Mouse (Mus musculus) adrenal gland, postnatal 4 days (tissue): ENCODE results near the gene Wdr35. TPM values are rescaled to one million over a fixed set of nuclear protein-coding genes. Genes with fewer than 3 reads are reported as not detected.
A peak's percentile ranks its signal among the peaks of the same experiment; 100 is the strongest.
"Not testable (repeated sequence)": the region's sequence is repeated elsewhere in the genome, so short reads cannot be mapped to it uniquely, and the experiment has no call there.

Experiments
- DNase-seq, 2 experiments: peaks; one replicate each; pipeline ENCODE4 v3.0.0; 2021 to 2022; ENCODE audit warnings: low spot score in 2 of 2, mixed read lengths in 2 of 2
- total RNA-seq, 2 experiments: library from RNA; stranded (reverse); gene quantifications; 2 replicates each; pipeline ENCODE4 v1.2.3; 2021

Gene Wdr35
- total RNA-seq, 2 experiments from 2014 or later, result 21.1 to 24.4 TPM

DNA sequence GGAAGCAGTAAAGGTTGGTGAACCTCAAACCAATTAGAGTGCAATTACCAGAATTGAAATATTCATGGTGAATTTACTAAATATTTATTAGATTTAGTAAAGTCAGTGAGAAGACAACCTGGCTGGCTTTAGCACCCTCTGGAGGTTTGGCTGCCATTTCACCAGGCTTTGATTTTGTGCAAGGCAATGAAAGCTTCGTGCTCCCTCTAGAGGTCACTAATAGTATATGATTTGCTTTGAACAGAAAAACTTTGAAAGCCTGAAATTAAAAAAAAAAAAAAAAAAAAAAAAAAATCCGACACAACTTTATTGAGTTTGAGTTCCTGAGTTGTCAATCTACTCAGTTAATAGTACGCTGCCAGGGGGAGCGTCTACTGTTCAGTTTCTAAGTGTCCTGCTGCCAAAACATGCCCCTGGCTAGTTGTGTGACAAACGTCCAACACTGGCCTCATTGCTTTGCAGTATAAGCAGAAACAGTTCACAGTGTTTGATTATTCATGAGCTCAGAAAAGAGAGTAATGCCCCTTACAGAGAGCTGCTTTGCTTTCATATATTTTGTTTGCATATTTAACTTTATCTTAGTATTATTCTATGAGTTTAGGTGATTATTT, 28.5 kb downstream of the Wdr35 start:
- peak in 1 of 2 experiments; percentile 12 for DNase-seq

DNA sequence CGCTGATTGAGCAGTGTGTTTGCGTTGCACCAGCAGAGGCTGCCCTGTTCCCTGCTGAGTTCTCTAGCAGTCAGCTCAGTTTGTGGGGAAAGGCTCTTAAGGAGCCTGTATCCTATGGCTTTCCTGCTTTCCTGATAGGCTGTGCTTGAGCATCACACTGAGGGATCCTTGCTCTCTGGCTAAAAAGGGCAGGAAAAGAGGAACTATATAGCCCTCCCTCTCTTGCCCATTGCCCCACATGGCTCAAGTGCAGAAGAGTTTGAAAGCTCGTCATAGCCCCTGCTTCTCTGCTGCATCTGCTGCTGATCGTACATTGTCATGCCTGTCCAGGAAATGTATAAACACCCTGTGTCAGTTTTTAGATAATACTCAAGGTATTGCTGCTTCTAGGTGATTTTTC, 33.5 kb downstream of the Wdr35 start:
- DNase-seq, result no peak

DNA sequence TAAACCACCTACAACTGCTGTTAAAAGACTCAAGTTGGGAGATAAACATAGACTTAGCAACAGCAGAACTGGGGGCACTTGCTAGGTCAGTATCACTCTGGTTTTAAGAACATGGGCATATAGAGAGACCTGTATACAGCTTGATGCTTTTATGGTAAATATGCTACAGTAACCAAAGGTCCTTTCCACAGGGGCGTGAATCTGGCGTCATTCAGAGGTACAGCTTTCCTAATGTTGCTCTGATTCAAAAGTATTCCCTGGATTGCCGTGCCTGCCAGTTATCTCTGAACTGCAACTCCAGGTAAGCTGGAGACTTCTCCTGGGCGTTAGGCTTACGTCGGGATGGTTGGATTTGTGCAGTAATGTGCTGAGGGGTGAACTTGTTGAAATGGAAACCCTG, 34.1 kb downstream of the Wdr35 start:
- no peak for DNase-seq

DNA sequence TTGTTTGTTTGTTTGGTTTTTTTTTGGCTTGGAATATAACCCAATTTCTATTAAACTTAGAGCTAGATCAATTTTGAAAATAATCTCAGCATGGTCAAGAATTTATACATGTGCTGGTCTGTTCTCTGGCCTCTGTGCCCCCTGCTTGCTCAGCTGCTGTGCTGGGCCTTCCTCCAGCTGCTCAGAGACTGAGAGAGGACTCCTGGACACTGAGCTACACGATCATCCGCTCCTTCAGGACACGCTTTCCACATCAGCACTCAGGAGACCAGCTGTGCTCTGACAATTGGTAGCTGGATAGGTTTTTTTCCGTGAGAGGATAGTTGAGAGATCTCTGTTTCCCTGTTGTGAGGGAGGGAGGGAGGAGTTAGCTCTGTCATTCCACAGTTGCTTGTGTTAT, 36.6 kb downstream of the Wdr35 start:
- DNase-seq, result no peak

DNA sequence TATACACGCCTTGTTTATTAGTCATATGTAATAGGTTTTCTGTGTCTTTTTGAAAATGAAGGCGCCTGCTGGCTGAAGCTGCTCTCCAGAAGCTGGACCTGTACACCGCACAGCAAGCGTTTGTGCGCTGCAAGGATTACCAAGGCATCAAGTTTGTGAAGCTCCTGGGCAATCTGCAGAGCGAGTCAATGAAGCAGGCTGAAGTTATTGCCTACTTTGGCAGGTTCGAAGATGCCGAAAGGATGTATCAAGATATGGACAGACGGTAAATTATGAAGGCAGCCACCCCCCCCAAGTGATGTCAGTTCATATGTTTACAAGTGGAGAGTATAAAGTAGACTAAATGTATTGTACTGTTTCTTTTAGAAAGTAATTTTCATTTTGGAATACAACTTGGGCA, 42.7 kb downstream of the Wdr35 start:
- no peak for DNase-seq

DNA sequence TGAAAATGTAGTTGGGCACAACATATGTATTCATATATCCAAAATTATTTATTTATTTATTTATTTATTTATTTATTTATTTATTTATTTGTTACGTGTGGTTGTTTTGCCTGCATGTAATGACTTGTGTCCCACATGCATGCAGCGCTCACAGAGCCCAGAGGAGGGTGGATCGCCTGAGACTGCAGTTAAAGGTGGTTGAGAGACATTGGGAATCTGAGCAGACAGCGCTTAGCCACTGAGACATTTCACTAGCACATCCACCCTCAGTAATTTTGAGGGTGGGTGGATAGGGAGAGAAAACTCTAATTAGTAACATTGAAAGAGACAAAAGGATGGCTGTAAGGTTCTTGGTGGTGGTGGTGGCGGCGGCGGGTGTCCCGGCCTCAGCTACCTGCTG, 46.7 kb downstream of the Wdr35 start:
- no peak for DNase-seq

DNA sequence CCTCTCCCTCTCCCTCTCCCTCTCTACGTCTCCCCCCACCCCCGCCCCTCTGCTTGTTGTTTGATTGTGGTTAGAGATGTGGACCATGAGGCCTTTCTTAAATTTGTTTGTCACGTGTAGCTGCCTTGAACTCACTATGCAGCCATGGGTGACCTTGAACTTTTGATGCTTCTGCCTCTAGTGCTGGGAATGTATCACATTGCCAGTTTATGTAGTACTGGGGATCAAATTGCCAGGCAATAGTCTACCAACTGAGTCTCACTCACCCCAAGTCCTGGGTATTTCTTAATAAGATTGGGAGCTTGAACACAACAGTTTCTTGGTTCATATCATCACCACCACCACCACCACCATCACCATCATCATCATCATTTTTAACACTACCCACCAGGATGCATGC, 47.3 kb downstream of the Wdr35 start:
- no peak for DNase-seq

DNA sequence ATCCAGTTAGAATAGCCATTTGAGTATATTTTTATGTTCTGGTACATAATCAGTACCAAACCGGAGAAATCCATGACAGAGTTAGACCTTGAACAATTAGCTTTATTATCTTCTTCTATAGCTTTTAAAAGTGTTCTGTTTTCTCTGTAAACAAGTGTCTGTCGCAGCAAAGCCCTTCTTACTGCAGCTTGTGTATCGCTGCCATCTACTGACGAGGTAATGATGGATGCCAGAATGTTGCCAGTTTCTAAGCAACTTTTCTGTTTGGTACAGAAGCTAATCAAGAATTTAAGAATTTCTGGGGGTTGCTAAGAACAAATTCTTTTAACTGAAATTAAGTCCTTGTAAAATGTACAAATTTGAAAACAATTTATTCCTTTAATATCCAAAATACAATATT, 49.3 kb downstream of the Wdr35 start:
- no peak for DNase-seq

DNA sequence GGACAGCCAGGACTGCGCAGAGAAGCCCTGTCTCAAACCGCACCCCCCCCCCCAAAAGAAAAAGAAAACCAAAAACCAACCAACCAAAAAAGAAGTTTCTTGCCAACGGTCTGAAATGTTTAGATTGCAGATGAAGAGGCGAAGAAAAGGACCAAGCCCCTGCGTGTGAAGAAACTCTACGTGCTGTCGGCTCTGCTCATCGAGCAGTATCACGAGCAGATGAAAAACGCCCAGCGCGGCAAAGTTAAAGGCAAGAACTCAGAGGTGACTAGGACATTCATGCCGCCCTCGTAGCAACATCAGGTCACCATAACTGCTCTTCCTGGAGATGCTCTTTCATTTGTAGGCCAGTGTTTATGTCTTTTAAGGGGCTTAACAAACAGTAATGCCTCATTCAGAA, 50.4 kb downstream of the Wdr35 start:
- DNase-seq, result no peak

DNA sequence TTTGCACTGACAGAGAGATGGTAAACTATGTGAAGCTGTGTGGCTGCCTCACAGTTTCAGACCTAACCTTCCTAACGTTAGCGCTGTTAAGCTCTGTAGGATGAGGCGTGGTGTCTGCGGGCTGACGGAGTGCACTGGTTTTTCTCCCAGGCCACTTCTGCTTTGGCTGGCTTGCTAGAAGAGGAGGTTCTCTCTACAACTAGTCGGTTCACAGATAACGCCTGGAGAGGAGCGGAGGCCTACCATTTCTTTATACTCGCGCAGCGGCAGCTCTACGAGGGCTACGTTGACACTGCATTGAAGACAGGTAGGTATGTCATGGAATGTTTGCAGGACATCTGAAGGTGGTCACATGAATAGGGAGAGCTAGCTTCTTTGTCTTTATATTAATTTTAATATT, 51.0 kb downstream of the Wdr35 start:
- no peak for DNase-seq

DNA sequence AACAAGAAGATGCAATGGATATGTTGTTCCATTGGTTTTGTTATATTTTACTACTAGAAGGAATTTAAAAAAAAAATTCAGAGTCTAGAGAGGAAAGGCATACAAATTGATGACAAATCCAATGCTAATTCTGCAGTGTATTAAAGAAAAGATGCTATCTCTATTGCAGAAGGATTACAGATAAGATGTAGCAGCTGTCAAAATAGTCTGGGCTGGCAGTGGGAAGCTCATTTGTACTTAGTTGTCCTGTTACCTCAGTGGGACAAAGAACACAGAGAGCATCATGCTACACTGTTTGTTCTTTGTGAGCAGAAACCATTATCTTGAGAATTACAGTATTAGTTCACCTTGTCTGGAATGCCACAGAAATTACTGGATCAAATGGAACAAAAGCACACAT, 53.2 kb downstream of the Wdr35 start:
- no peak for DNase-seq

DNA sequence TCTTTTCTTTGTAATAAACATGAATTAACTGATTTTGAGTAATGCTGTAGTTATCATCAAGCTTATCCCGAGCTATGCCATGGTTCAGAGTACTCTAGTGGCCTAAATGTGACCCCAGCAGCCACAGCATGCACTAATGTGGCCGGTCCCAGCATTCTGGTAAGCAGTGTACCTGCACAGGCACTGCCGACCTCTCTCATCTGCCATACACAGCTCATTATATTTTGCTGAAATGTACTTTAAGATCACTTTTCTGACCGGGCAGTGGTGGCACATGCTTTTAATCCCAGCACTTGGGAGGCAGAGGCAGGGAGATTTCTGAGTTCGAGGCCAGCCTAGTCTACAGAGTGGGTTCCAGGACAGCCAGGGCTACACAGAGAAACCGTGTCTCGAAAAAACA, 55.1 kb downstream of the Wdr35 start:
- not testable (repeated sequence) for DNase-seq

DNA sequence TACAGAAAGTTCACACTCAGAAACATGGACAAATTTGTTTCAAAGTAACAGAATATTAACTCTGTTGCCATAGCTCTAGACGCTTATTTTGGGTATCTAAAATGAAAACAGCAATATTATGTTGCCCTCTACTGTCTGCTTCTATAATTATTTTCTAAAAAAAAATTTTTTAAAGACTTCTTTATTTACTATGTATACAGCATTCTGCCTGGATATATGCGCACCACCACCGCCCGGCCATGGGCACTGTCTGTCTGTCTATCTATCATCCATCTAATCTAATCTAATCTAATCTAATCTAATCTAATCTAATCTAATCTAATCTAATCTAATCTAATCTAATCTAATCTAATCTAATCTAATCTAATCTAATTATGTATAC, 55.8 kb downstream of the Wdr35 start:
- no peak for DNase-seq

DNA sequence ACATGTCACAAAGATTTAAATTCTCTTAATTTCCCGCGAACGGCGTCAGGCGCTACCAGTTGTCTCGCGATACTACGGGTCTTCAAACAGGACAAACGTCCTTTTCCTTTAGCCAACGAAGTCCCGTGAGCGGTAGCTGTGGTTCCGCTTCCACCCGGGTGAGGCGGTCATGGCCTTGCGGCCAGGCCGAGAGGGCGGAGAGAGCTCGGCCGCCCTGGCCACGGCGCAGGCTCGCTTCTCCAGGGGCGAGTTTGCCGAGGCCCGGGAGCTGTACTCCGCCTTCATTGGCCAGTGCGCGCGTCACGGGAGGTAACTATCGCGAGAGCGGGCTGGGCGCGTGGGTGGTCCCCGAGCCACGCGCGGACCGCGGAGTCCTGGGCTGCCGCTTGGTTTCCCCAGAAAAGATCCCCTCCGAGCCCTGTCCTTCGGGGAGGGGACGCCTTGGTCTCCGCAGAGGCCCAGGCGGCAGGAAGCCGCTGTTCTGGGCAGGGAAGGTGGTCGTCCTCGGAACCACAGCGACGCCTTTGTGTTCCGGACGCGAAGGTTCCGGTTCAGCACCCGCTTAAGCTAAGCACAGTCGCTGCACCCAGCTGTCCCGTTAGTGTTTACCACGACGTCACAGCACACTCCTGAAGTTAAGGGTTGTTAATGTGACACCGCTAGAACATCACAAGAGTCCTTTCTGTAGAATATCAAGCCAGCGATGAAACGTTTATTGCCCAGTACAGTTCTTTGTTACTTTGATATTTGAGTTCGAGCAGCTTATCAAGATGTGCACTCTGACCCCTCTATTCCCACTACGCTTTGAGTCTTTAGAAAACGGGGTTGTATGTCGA, 56.4 kb downstream of the Wdr35 start, which contains the start of gene Ttc32:
Ttc32 (plus strand) TSS at position 110 of the 836 bp plus-strand sequence.
- peak; percentile 90 to 92 for DNase-seq

DNA sequence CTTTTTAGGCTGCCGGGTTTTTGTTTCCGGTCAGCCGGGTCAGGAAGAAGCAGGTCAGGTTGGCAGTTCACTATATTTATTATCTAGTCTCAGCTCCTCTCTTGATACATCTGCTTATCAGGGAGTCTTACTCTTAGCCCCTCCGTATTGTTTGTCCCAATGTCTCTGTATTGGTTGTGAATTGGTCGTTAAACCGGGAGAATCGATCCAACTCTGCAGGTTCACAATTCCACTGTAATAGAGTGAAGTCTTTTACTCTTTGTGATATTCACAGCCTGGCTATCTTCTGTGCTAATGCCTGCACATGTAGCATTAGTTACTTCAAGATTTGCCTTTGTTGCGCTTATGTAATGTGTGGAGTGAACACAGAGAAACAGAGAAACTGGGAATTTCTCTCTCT, 57.5 kb downstream of the Wdr35 start:
- DNase-seq, result no peak

DNA sequence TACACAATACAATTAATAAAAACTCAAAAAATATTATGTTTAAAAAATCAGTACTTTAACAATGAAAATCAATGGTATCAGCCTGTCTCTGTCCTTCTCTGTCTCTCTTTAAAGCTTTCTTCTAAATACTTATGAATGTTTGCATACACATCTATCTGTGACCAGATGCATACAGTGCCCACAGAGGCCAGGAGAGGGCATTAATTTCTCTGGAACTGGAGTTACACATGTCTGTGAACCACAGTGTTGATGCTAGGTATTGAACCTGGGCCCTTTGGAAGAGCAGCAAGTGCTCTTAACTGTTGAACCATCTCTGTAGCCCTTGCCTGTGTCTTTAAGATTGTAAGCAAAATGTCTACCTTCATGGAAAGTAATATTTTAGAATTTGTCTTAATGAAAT, 59.4 kb downstream of the Wdr35 start:
- no peak for DNase-seq

DNA sequence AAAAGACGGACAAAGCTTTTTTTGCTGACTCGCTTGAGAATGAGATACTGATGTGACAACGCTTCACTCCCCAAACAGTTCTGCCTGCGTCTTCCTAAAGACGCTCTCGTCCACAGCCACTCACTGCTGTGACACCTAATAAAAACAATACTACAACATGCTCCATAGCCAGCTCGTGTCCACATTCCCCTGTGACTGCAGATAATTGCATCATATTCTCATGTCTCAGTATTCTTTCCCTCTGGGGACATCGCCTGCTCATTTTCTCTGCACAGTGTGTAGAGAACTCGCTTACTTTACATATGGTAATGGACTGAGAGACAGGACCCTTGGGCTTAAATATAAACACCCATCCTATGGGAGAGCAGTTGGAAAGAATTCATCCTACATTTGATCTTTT, 62.7 kb downstream of the Wdr35 start:
- no peak for DNase-seq

DNA sequence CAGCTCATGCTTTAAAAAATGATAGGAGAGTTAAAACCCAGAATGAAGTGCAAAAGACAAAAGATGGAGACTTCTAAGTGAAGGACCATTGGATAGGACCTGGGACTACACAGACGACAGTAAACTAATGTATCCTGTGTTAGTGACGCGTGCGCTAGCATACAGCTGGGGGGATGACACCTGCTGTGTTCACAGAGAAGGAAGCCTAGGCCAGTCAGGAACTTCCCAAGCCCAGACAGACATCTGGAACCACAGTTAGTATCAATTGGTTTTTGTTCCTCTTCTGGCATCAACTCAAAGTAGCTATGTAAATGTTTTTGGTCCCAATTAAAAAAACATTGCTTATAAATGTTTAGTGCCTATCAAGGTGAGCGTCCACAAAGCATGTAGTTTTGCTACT, 66.5 kb downstream of the Wdr35 start:
- no peak for DNase-seq

DNA sequence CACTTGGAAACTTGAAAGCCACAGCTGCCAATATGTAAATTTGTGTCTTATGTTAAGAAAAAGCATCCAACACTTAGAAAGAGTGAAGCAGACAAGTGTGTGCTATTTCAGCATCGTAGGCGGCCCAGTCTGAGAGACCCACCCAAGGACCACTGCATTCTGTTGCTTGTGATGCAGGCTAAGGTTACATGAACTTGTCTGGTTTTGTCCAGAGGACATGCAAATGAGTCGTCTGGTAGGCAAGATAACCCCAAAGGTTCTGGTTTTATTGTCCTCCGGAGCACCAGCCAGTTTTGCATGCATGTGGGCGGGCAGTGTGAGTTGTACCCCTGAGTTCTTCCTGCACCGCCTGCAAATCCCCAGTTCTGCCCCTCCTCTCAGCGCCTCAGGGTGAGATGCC, 67.0 kb downstream of the Wdr35 start:
- no peak for DNase-seq

DNA sequence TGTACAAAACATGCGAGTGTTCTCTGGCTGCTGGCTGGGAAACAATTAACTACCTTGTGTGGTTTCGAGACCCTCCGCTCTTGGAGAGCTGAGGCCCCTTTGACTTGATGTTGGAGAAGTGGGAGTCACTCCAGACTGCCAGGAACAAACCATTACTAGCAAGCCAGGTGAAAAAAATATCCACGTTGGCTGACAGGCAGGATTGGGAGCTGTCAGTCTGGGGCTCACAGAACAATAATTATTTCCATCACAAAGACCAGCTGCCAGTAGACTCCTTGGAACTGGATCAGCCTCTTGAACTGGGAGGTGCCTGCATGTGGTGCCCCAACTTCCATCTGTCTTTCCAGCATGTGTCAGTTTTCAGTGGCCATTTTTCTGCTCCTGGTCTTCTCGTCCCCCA, 68.6 kb downstream of the Wdr35 start:
- no peak for DNase-seq

DNA sequence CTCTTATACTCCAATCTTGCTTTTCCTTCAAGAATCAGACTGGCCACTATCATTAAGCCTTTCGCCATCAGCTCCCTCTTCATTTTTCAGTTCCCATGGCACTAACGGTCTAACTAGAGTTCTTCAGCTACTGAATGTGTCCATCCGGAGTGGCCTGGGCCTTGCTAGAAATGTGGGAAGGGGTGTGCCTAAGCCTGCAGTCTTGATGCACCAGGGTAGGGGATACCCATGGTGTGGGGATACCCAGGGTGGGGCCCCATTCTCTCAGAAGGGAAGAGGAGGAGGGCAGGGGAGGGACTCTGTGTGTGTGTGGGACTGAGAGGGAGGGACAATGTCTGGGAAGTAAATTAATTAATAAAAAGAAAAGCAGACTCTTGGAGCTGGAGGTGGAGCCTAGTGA, 69.1 kb downstream of the Wdr35 start:
- DNase-seq, result no peak

DNA sequence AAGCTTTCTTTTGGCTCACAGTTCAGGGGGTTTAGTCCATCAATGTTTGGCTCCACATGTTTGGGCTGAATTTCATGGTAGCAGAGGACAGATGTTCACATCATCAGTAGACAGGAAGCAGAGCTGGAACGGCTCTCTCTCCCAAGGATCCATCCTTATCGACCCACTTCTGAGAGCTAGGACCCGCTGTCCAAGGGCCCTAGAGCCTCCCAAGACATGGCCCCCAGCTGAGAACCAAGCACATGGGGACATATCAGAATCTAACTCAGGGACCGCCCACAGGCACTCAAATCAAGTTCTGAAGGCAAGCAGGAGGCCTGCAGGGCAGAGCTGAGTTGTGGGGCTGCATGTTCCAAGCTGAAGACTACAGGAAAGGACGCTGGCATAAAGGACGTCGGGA, 71.0 kb downstream of the Wdr35 start:
- no peak for DNase-seq

DNA sequence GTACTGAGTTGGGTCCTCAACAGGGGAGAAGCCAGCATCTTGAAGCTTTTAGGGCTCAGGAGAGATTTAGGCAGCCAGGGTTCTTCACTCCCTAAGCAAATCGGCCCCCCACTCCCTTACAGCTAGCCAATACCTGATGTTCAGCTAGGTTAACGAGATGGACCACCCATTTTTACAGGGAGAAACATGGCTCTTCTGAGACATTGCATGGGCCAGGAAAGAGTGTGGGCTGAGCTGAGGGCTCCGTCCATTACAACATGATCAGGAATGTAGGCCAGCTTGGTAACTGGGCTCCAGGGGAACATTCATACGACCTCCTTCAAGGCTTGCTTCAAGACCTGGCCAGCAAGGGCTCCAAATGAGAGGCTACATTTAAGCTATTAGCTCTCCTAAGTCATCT, 73.0 kb downstream of the Wdr35 start:
- no peak for DNase-seq
